Mouse (Mus musculus): ENCODE measurements around the gene Nutf2-ps1. TPM values are rescaled to one million over a fixed set of nuclear protein-coding genes. Genes with fewer than 3 reads are reported as not detected.
"Not testable (repeated sequence)": the region's sequence is repeated elsewhere in the genome, so short reads cannot be mapped to it uniquely, and the experiment has no call there.

The Nutf2-ps1 gene
- polyA plus RNA-seq, 1 experiment = 48.9 TPM

- Histone ChIP-seq H3K27ac (ENCODE audit: insufficient read depth, low read depth, low read length) (no peak overlapping the region), H3K4me1 (ENCODE audit: control insufficient read depth, insufficient read depth, insufficient read length, low read length) (peaks cover 2% of the 10 kb centered on the region; the same call in 1 of the 2 replicates), H3K27me3 (ENCODE audit: control insufficient read depth, insufficient read depth, low read length) (no peaks in the 10 kb centered on the region), H3K4me3 (ENCODE audit: low read depth, low read length) (no peak overlapping the region), H3K36me3 (ENCODE audit: control insufficient read depth, insufficient read depth, low read length) (no peaks in the 10 kb centered on the region)
- WGBS = 72% methylated on average over 7 of the region's 7 CpGs
- TF ChIP-seq CTCF (IDR thresholded peaks at IDR 0.05; ENCODE audit: extremely low read depth, insufficient read length, insufficient replicate concordance, low read depth, low read length) (no peak), POLR2A (IDR thresholded peaks at IDR 0.05; ENCODE audit: low read depth, low read length) (no peak)
These were observed 8.0 kb upstream of the Nutf2-ps1 start for GRCm38 (mm10) chr19:53596723-53597474.

- not testable (repeated sequence) for H3K4me3 ChIP-seq (ENCODE audit: low read depth, low read length); H3K36me3 ChIP-seq (ENCODE audit: control insufficient read depth, insufficient read depth, low read length); H3K4me1 ChIP-seq (ENCODE audit: control insufficient read depth, insufficient read depth, insufficient read length, low read length); H3K27ac ChIP-seq (ENCODE audit: insufficient read depth, low read depth, low read length); H3K27me3 ChIP-seq (ENCODE audit: control insufficient read depth, insufficient read depth, low read length)
- 88% methylated on average over 3 of the region's 3 CpGs for WGBS
These were observed 1.2 kb downstream of the Nutf2-ps1 start for GRCm38 (mm10) chr19:53587686-53588085.

- H3K4me1 ChIP-seq (ENCODE audit: control insufficient read depth, insufficient read depth, insufficient read length, low read length) = peaks cover 11% of the 10 kb centered on the region; the same call in 1 of the 2 replicates
- H3K4me3 ChIP-seq (ENCODE audit: low read depth, low read length); H3K27ac ChIP-seq (ENCODE audit: insufficient read depth, low read depth, low read length); H3K27me3 ChIP-seq (ENCODE audit: control insufficient read depth, insufficient read depth, low read length); H3K36me3 ChIP-seq (ENCODE audit: control insufficient read depth, insufficient read depth, low read length): not testable (repeated sequence)
- 87% methylated on average over 8 of the region's 8 CpGs for WGBS
These were observed 8.6 kb downstream of the Nutf2-ps1 start for GRCm38 (mm10) chr19:53580271-53580670.

- no peaks in the 10 kb centered on the region for H3K27me3 ChIP-seq (ENCODE audit: control insufficient read depth, insufficient read depth, low read length)
- no peak overlapping the region for H3K27ac ChIP-seq (ENCODE audit: insufficient read depth, low read depth, low read length)
- no peak overlapping the region for H3K4me3 ChIP-seq (ENCODE audit: low read depth, low read length)
- peaks cover 11% of the 10 kb centered on the region; the same call in 1 of the 2 replicates for H3K4me1 ChIP-seq (ENCODE audit: control insufficient read depth, insufficient read depth, insufficient read length, low read length)
- no peaks in the 10 kb centered on the region for H3K36me3 ChIP-seq (ENCODE audit: control insufficient read depth, insufficient read depth, low read length)
- WGBS = 8% methylated on average over 8 of the region's 8 CpGs
- TF ChIP-seq CTCF (IDR thresholded peaks at IDR 0.05; ENCODE audit: extremely low read depth, insufficient read length, insufficient replicate concordance, low read depth, low read length) (peak; percentile 40; the same call in 1 of the 2 replicates), POLR2A (IDR thresholded peaks at IDR 0.05; ENCODE audit: low read depth, low read length) (no peak)
These were observed 10.1 kb downstream of the Nutf2-ps1 start for GRCm38 (mm10) chr19:53578597-53579252.

GRCm38 (mm10) chr19:53577025-53577800, 11.7 kb downstream of the Nutf2-ps1 start:
- no peak overlapping the region for H3K4me3 ChIP-seq (ENCODE audit: low read depth, low read length)
- no peak for TF ChIP-seq CTCF (IDR thresholded peaks at IDR 0.05; ENCODE audit: extremely low read depth, insufficient read length, insufficient replicate concordance, low read depth, low read length)
- TF ChIP-seq POLR2A (IDR thresholded peaks at IDR 0.05; ENCODE audit: low read depth, low read length) = no peak
- 33% methylated on average over 11 of the region's 11 CpGs for WGBS

GRCm38 (mm10) chr19:53576061-53576460, 12.8 kb downstream of the Nutf2-ps1 start:
- Histone ChIP-seq H3K4me1 (ENCODE audit: control insufficient read depth, insufficient read depth, insufficient read length, low read length) (peaks cover 13% of the 10 kb centered on the region; the same call in 1 of the 2 replicates), H3K27me3 (ENCODE audit: control insufficient read depth, insufficient read depth, low read length) (no peaks in the 10 kb centered on the region), H3K4me3 (ENCODE audit: low read depth, low read length) (no peak overlapping the region), H3K27ac (ENCODE audit: insufficient read depth, low read depth, low read length) (no peak overlapping the region; the same call in 1 of the 2 replicates), H3K36me3 (ENCODE audit: control insufficient read depth, insufficient read depth, low read length) (no peaks in the 10 kb centered on the region)
- TF ChIP-seq CTCF (IDR thresholded peaks at IDR 0.05; ENCODE audit: extremely low read depth, insufficient read length, insufficient replicate concordance, low read depth, low read length) (no peak), POLR2A (IDR thresholded peaks at IDR 0.05; ENCODE audit: low read depth, low read length) (no peak)
- 29% methylated on average over 7 of the region's 7 CpGs for WGBS

More at GRCm38 (mm10) chr19:53577025-53577800, 11.7 kb downstream of the Nutf2-ps1 start:
- peak overlapping the region; percentile 78 for H3K27ac ChIP-seq (ENCODE audit: insufficient read depth, low read depth, low read length)
- no peaks in the 10 kb centered on the region for H3K36me3 ChIP-seq (ENCODE audit: control insufficient read depth, insufficient read depth, low read length)
- H3K27me3 ChIP-seq (ENCODE audit: control insufficient read depth, insufficient read depth, low read length) = no peaks in the 10 kb centered on the region
- H3K4me1 ChIP-seq (ENCODE audit: control insufficient read depth, insufficient read depth, insufficient read length, low read length) = peaks cover 13% of the 10 kb centered on the region; the same call in 1 of the 2 replicates

Data from small intestine, adult 2 months (tissue).